Mouse (Mus musculus) midbrain, postnatal 0 days (tissue): ENCODE results near the gene B3glct. TPM values are rescaled to one million over a fixed set of nuclear protein-coding genes. Genes with fewer than 3 reads are reported as not detected.
A peak's percentile ranks its signal among the peaks of the same experiment; 100 is the strongest.

Experiments
- ATAC-seq: fragments of 200-750 bp; cut with Nextera tagmentation; 2 replicates; pipeline ENCODE4 v1.8.0; 2017; ENCODE audit warnings: moderate number of reproducible peaks, mild to moderate bottlenecking, moderate TSS enrichment, moderate library complexity; ENCODE audit not compliant: low FRiP score
- DNase-seq: peaks from one replicate; pipeline ENCODE4 v3.0.0-alpha.2; 2015; ENCODE audit warnings: low spot score
- H3K27ac ChIP-seq: fragments of 300-500 bp; sonication (generic); 2 replicates; pipeline ENCODE4 v1.5.1; 2014; ENCODE audit warnings: low read depth, mild to moderate bottlenecking, low read length, mixed read lengths
- H3K27me3 ChIP-seq: fragments of 300-500 bp; sonication (generic); 2 replicates; pipeline ENCODE4 v1.6.1; 2014; ENCODE audit warnings: low read length, control low read depth, mixed read lengths; ENCODE audit not compliant: insufficient read depth
- H3K36me3 ChIP-seq: fragments of 300-500 bp; sonication (generic); 2 replicates; pipeline ENCODE4 v1.6.1; 2014; ENCODE audit warnings: low read length, control low read depth, mixed read lengths; ENCODE audit not compliant: insufficient read depth
- H3K4me1 ChIP-seq: fragments of 300-500 bp; sonication (generic); 2 replicates; pipeline ENCODE4 v1.6.1; 2014; ENCODE audit warnings: mild to moderate bottlenecking, control low read depth, antibody characterized with exemption, low read length, mixed read lengths; ENCODE audit not compliant: insufficient read depth
- H3K4me2 ChIP-seq: fragments of 300-500 bp; sonication (generic); 2 replicates; pipeline ENCODE4 v1.6.1; 2014; ENCODE audit warnings: low read depth, mild to moderate bottlenecking, low read length, mixed read lengths; ENCODE audit not compliant: poor library complexity, severe bottlenecking
- H3K4me3 ChIP-seq: fragments of 300-500 bp; sonication (generic); 2 replicates; pipeline ENCODE4 v1.5.1; 2014; ENCODE audit warnings: low read depth, mild to moderate bottlenecking, low read length, moderate library complexity
- H3K9ac ChIP-seq: fragments of 300-500 bp; sonication (generic); replicated peaks from 2 replicates; pipeline ENCODE4 v1.6.1; 2014; ENCODE audit warnings: mild to moderate bottlenecking, low read length, moderate library complexity, mixed read lengths; ENCODE audit not compliant: poor library complexity, severe bottlenecking
- H3K9me3 ChIP-seq: fragments of 300-500 bp; sonication (generic); 2 replicates; pipeline ENCODE4 v1.6.1; 2016; ENCODE audit warnings: low read length, control low read depth
- CTCF ChIP-seq: IDR thresholded peaks from 2 replicates; pipeline ENCODE4 v1.5.1; 2016; ENCODE audit warnings: antibody characterized with exemption, mild to moderate bottlenecking
- WGBS: fragments of 180-500 bp; shearing (Covaris S2); extraction: QIAGEN DNeasy Blood & Tissue Kit; methylation state at CpG from one replicate; pipeline ENCODE4 v1.1.7; 2014; 5-methylcytosine and 5-hydroxymethylcytosine counted together
- polyA plus RNA-seq: library from polyadenylated mRNA; unstranded; fragments of >200 nt; fragmentation: Nextera tagmentation; extraction: Ambion mirVana; gene quantifications from 2 replicates; pipeline ENCODE4 v1.2.1, GENCODE M21; 2015
- total RNA-seq: library from RNA; depleted of rRNA; stranded (reverse); fragments of >200 nt; gene quantifications from 2 replicates; pipeline ENCODE4 v1.2.3, GENCODE M21; 2014

B3glct gene
- total and polyA plus RNA-seq, 2 experiments from 2014 or later = 18.1 to 25.6 TPM

DNA sequence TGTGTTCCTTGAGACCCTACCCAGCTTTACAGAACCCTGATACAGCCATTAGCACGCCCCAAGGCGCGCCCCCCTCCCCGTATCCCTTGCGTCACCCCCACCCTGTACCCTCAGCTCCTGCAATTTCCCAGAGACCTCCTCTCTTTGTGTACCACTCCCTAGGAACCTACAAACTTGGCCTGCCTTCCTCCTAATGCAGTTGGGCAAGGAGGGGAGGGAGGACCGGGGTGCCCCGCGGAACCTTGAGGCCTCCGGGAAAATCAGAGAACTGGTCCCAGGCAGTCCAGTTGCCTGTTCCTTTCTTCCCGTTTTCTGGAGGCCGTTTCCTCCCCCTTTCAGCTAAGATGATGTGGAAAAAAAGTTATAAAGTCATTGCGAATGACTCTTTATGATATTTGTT is 1.3 kb downstream of the B3glct start:
- Histone ChIP-seq H3K4me3 (peak overlapping the region; percentile 73), H3K9ac (peak overlapping the region; percentile 24; the same call in 1 of the 2 replicates), H3K36me3 (no peaks in the 10 kb centered on the region), H3K27me3 (no peaks in the 10 kb centered on the region), H3K4me2 (peak overlapping the region; percentile 93), H3K4me1 (0 out of 2 replicates have a peak, but pooled peaks cover 3% of the 10 kb centered on the region), H3K27ac (no peak overlapping the region), H3K9me3 (no peaks in the 10 kb centered on the region)
- 0 out of 2 replicates have a peak, but pooled peaks have one; percentile 32 for ATAC-seq
- WGBS = 8% methylated on average over 12 of the region's 12 CpGs
- TF ChIP-seq CTCF = no peak
- no peak for DNase-seq

- Histone ChIP-seq H3K4me2 (no peak overlapping the region), H3K9me3 (no peaks in the 10 kb centered on the region), H3K4me3 (peak overlapping the region; percentile 73; the same call in 1 of the 2 replicates), H3K36me3 (no peaks in the 10 kb centered on the region), H3K27me3 (no peaks in the 10 kb centered on the region), H3K9ac (no peak overlapping the region), H3K27ac (no peak overlapping the region), H3K4me1 (0 out of 2 replicates have a peak, but pooled peaks cover 3% of the 10 kb centered on the region)
- TF ChIP-seq CTCF = no peak
- WGBS = 57% methylated on average over 7 of the region's 7 CpGs
- no peak for ATAC-seq
- no peak for DNase-seq
Observed at GRCm38 (mm10) chr5:149679886-149680285, 1.9 kb downstream of the B3glct start.

GRCm38 (mm10) chr5:149680946-149681345 is 2.9 kb downstream of the B3glct start:
- ATAC-seq = no peak
- Histone ChIP-seq H3K4me3 (no peak overlapping the region), H3K27me3 (no peaks in the 10 kb centered on the region), H3K4me2 (no peak overlapping the region), H3K9me3 (no peaks in the 10 kb centered on the region), H3K27ac (no peak overlapping the region), H3K4me1 (0 out of 2 replicates have a peak, but pooled peaks cover 3% of the 10 kb centered on the region), H3K36me3 (no peaks in the 10 kb centered on the region), H3K9ac (no peak overlapping the region)
- TF ChIP-seq CTCF = no peak
- WGBS = 77% methylated on average over 5 of the region's 5 CpGs
- DNase-seq = no peak

DNA sequence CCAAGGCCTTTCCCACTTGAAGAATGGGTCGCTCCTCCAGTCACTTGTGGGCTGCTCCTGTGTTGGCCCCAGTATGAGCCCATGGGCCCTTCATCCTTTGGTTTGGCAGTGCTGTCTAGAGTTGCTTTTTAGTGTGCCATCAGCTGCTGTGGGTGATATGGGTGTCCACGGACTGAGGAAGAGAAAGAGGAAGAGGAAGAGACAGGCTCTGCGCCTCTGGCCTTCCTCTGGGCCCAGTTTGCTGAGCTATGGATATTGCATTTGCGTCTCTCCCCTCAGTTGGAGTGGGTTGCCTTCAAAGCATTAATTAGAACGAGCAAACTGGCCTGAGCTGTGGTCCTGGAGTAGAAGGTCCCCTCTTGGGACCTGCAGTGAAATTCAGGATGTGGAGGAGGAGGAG is 11.8 kb downstream of the B3glct start:
- DNase-seq (no peak), ATAC-seq (no peak)
- Histone ChIP-seq H3K27ac (no peak overlapping the region), H3K4me3 (no peak overlapping the region), H3K4me2 (no peak overlapping the region), H3K36me3 (no peaks in the 10 kb centered on the region), H3K9me3 (no peaks in the 10 kb centered on the region), H3K9ac (no peak overlapping the region), H3K27me3 (no peaks in the 10 kb centered on the region), H3K4me1 (no peaks in the 10 kb centered on the region)
- TF ChIP-seq CTCF = no peak
- 71% methylated on average over 5 of the region's 5 CpGs for WGBS

DNA sequence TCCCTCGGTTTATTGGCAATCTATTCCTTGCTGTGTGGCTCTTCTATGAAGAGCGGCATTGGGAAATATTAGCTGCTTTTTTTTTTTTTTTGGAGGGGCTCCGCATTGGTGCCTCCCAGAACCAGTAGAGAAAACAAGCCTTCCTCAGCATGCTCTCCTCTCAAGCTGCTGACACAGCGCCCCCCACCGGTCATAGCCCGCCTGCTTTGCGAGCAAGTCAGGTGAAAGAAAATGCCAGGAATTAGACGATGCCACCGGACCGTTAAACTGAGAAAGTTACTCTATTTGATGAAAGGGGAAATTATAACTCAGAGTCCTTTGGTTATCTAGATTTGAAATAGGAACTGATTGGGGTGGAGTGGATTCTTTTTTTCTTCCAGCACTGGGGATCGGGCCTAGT is 14.5 kb downstream of the B3glct start:
- 79% methylated on average over 11 of the region's 11 CpGs for WGBS
- peak; percentile 52 for TF ChIP-seq CTCF
- Histone ChIP-seq H3K4me1 (no peaks in the 10 kb centered on the region), H3K27me3 (no peaks in the 10 kb centered on the region), H3K4me2 (no peak overlapping the region), H3K36me3 (no peaks in the 10 kb centered on the region), H3K27ac (no peak overlapping the region), H3K4me3 (no peak overlapping the region), H3K9ac (no peak overlapping the region), H3K9me3 (no peaks in the 10 kb centered on the region)
- DNase-seq (no peak), ATAC-seq (no peak)

GRCm38 (mm10) chr5:149693200-149693599 is 15.2 kb downstream of the B3glct start:
- peak; percentile 50 for TF ChIP-seq CTCF
- H3K36me3 ChIP-seq = no peaks in the 10 kb centered on the region
- H3K4me1 ChIP-seq = no peaks in the 10 kb centered on the region

More at GRCm38 (mm10) chr5:149693200-149693599, 15.2 kb downstream of the B3glct start:
- ATAC-seq (no peak), DNase-seq (no peak)
- Histone ChIP-seq H3K9me3 (no peaks in the 10 kb centered on the region), H3K27me3 (no peaks in the 10 kb centered on the region), H3K4me3 (no peak overlapping the region), H3K9ac (no peak overlapping the region), H3K27ac (no peak overlapping the region), H3K4me2 (no peak overlapping the region)
- WGBS = 83% methylated on average over 2 of the region's 2 CpGs
